Mouse (Mus musculus): ENCODE results near the gene Map3k5.

Map3k5 gene

GRCm38 (mm10) chr10:20155401-20155800, 221.1 kb downstream of the Map3k5 start:
- no peak for DNase-seq (ENCODE audit: low read depth, low spot score)

GRCm38 (mm10) chr10:20157021-20157726, 222.9 kb downstream of the Map3k5 start:
- DNase-seq (ENCODE audit: low read depth, low spot score) = peak; percentile 80

GRCm38 (mm10) chr10:20158756-20159155, 224.5 kb downstream of the Map3k5 start:
- no peak for DNase-seq (ENCODE audit: low read depth, low spot score)

- DNase-seq (ENCODE audit: low read depth, low spot score) = no peak
Observed at GRCm38 (mm10) chr10:20159308-20159707, 225.0 kb downstream of the Map3k5 start.

- peak; percentile 80 for DNase-seq (ENCODE audit: low read depth, low spot score)
Observed at GRCm38 (mm10) chr10:20160914-20161313, 226.6 kb downstream of the Map3k5 start.

- no peak for DNase-seq (ENCODE audit: low read depth, low spot score)
Observed at GRCm38 (mm10) chr10:20164810-20165209, 230.5 kb downstream of the Map3k5 start.

- DNase-seq (ENCODE audit: low read depth, low spot score) = peak; percentile 89
Observed at GRCm38 (mm10) chr10:20166797-20167196, 232.5 kb downstream of the Map3k5 start.

- DNase-seq (ENCODE audit: low read depth, low spot score) = no peak
Observed at GRCm38 (mm10) chr10:20167467-20167866, 233.2 kb downstream of the Map3k5 start.

GRCm38 (mm10) chr10:20169182-20169674, 235.0 kb downstream of the Map3k5 start:
- no peak for DNase-seq (ENCODE audit: low read depth, low spot score)

- no peak for DNase-seq (ENCODE audit: low read depth, low spot score)
Observed at GRCm38 (mm10) chr10:20169927-20170604, 235.8 kb downstream of the Map3k5 start.

GRCm38 (mm10) chr10:20170605-20171088, 236.4 kb downstream of the Map3k5 start:
- peak; percentile 83 for DNase-seq (ENCODE audit: low read depth, low spot score)

- DNase-seq (ENCODE audit: low read depth, low spot score) = no peak
Observed at GRCm38 (mm10) chr10:20171209-20171608, 236.9 kb downstream of the Map3k5 start.

GRCm38 (mm10) chr10:20171756-20172155, 237.5 kb downstream of the Map3k5 start:
- no peak for DNase-seq (ENCODE audit: low read depth, low spot score)

GRCm38 (mm10) chr10:20173733-20174132, 239.5 kb downstream of the Map3k5 start:
- no peak for DNase-seq (ENCODE audit: low read depth, low spot score)

- peak; percentile 58 for DNase-seq (ENCODE audit: low read depth, low spot score)
Observed at GRCm38 (mm10) chr10:20176054-20176453, 241.8 kb downstream of the Map3k5 start.

GRCm38 (mm10) chr10:20178807-20179605, 244.7 kb downstream of the Map3k5 start:
- DNase-seq (ENCODE audit: low read depth, low spot score) = no peak

- no peak for DNase-seq (ENCODE audit: low read depth, low spot score)
Observed at GRCm38 (mm10) chr10:20181198-20181597, 246.9 kb downstream of the Map3k5 start.

GRCm38 (mm10) chr10:20181680-20182399, 247.6 kb downstream of the Map3k5 start:
- DNase-seq (ENCODE audit: low read depth, low spot score) = no peak

- no peak for DNase-seq (ENCODE audit: low read depth, low spot score)
Observed at GRCm38 (mm10) chr10:20184326-20184725, 250.1 kb downstream of the Map3k5 start.

- DNase-seq (ENCODE audit: low read depth, low spot score) = no peak
Observed at GRCm38 (mm10) chr10:20185264-20185663, 251.0 kb downstream of the Map3k5 start.

GRCm38 (mm10) chr10:20185806-20186205, 251.5 kb downstream of the Map3k5 start:
- DNase-seq (ENCODE audit: low read depth, low spot score) = no peak

Measured in ES-CJ7 (cell line).